Comparison of ENCODE assay signal across 7 mouse cellular contexts in genomic region chr1:134343567-134343966, GRCm38 (mm10). TPM values are rescaled to one million over a fixed set of nuclear protein-coding genes. Genes with fewer than 3 reads are reported as not detected.
DNase-seq lines count a peak whose midpoint lies in the region; ATAC-seq and TF ChIP-seq lines count a peak whose summit lies in the region.

No protein-coding gene starts in this region.

- H3K4me2 ChIP-seq in neural tube, embryonic 11.5 days (ENCODE audit: low read depth) = peak overlapping the region; percentile 81
- peak overlapping the region; percentile 80 for H3K4me2 ChIP-seq in embryonic facial prominence, embryonic 12.5 days (replicated peaks)
- peak overlapping the region; percentile 84 for H3K4me2 ChIP-seq in intestine, postnatal 0 days (replicated peaks; ENCODE audit: low read depth)
- peak overlapping the region; percentile 81 for H3K4me2 ChIP-seq in stomach, postnatal 0 days (replicated peaks; ENCODE audit: low read depth)

- TF ChIP-seq CTCF in intestine, postnatal 0 days (IDR thresholded peaks at IDR 0.05; ENCODE audit: low read depth) = no peak
- TF ChIP-seq CTCF in stomach, postnatal 0 days (IDR thresholded peaks at IDR 0.05; ENCODE audit: low read depth) = no peak

- peaks cover 5% of the 10 kb centered on the region; the same call in 1 of the 2 replicates for H3K36me3 ChIP-seq in neural tube, embryonic 11.5 days (ENCODE audit: control insufficient read depth, insufficient read depth, low read length)
- peaks cover 18% of the 10 kb centered on the region for H3K36me3 ChIP-seq in embryonic facial prominence, embryonic 12.5 days
- peaks cover 13% of the 10 kb centered on the region for H3K36me3 ChIP-seq in intestine, postnatal 0 days (ENCODE audit: control insufficient read depth, insufficient read depth)
- H3K36me3 ChIP-seq in stomach, postnatal 0 days (ENCODE audit: control insufficient read depth, insufficient read depth, low read length) = peaks cover 14% of the 10 kb centered on the region

- H3K4me1 ChIP-seq in neural tube, embryonic 11.5 days (ENCODE audit: control insufficient read depth, insufficient read depth, low read length) = peaks cover 3% of the 10 kb centered on the region; the same call in 1 of the 2 replicates
- H3K4me1 ChIP-seq in embryonic facial prominence, embryonic 12.5 days = no peaks in the 10 kb centered on the region; the same call in 1 of the 2 replicates
- H3K4me1 ChIP-seq in intestine, postnatal 0 days (replicated peaks; ENCODE audit: control insufficient read depth, insufficient read depth, low read length) = no peaks in the 10 kb centered on the region
- H3K4me1 ChIP-seq in stomach, postnatal 0 days (replicated peaks; ENCODE audit: control insufficient read depth, insufficient read depth) = no peaks in the 10 kb centered on the region

- no peaks in the 10 kb centered on the region for H3K27me3 ChIP-seq in neural tube, embryonic 11.5 days (ENCODE audit: control insufficient read depth, insufficient read depth, low read length)
- no peaks in the 10 kb centered on the region for H3K27me3 ChIP-seq in embryonic facial prominence, embryonic 12.5 days
- peaks cover 4% of the 10 kb centered on the region; the same call in 1 of the 2 replicates for H3K27me3 ChIP-seq in intestine, postnatal 0 days (replicated peaks; ENCODE audit: control insufficient read depth, insufficient read depth, low read length)
- H3K27me3 ChIP-seq in stomach, postnatal 0 days (ENCODE audit: control insufficient read depth, insufficient read depth, low read length) = no peaks in the 10 kb centered on the region

- no peak overlapping the region for H3K27ac ChIP-seq in neural tube, embryonic 11.5 days (ENCODE audit: low read depth, low read length)
- H3K27ac ChIP-seq in embryonic facial prominence, embryonic 12.5 days = no peak overlapping the region
- H3K27ac ChIP-seq in intestine, postnatal 0 days (ENCODE audit: low read depth, low read length) = no peak overlapping the region
- no peak overlapping the region for H3K27ac ChIP-seq in stomach, postnatal 0 days (replicated peaks)

- DNase-seq in neural tube, embryonic 11.5 days (ENCODE audit: low spot score) = no peak
- DNase-seq in neural tube, embryonic 10.5 days (ENCODE audit: extremely low spot score, low spot score) = no peak
- no peak for DNase-seq in stomach, postnatal 0 days (ENCODE audit: low spot score)
- no peak for DNase-seq in right cerebral cortex, postnatal 25 days
- no peak for DNase-seq in thymus, postnatal 36 days

- no peak overlapping the region for H3K9ac ChIP-seq in neural tube, embryonic 11.5 days (ENCODE audit: low read length)
- peak overlapping the region; percentile 51; the same call in 1 of the 2 replicates for H3K9ac ChIP-seq in embryonic facial prominence, embryonic 12.5 days
- H3K9ac ChIP-seq in intestine, postnatal 0 days (ENCODE audit: low read depth, low read length) = no peak overlapping the region
- no peak overlapping the region for H3K9ac ChIP-seq in stomach, postnatal 0 days (ENCODE audit: low read length)

- TF ChIP-seq EP300 in stomach, postnatal 0 days (optimal IDR thresholded peaks at IDR 0.05) = no peak

- no peaks in the 10 kb centered on the region for H3K9me3 ChIP-seq in neural tube, embryonic 11.5 days (ENCODE audit: control insufficient read depth, low read length)
- no peaks in the 10 kb centered on the region for H3K9me3 ChIP-seq in embryonic facial prominence, embryonic 12.5 days
- H3K9me3 ChIP-seq in intestine, postnatal 0 days (ENCODE audit: control insufficient read depth) = no peaks in the 10 kb centered on the region
- no peaks in the 10 kb centered on the region for H3K9me3 ChIP-seq in stomach, postnatal 0 days (ENCODE audit: control insufficient read depth, low read length)

- peak overlapping the region; percentile 39 for H3K4me3 ChIP-seq in neural tube, embryonic 11.5 days (ENCODE audit: low read depth, low read length)
- H3K4me3 ChIP-seq in embryonic facial prominence, embryonic 12.5 days = peak overlapping the region; percentile 53
- no peak overlapping the region for H3K4me3 ChIP-seq in intestine, postnatal 0 days (ENCODE audit: low read depth, low read length)
- H3K4me3 ChIP-seq in stomach, postnatal 0 days (ENCODE audit: low read depth, low read length) = peak overlapping the region; percentile 43

- ATAC-seq in neural tube, embryonic 11.5 days (ENCODE audit: insufficient read depth, low FRiP score, low TSS enrichment) = no peak
- ATAC-seq in embryonic facial prominence, embryonic 12.5 days (ENCODE audit: insufficient number of reproducible peaks, insufficient read depth, low FRiP score, low TSS enrichment) = no peak
- ATAC-seq in intestine, postnatal 0 days = no peak
- no peak for ATAC-seq in stomach, postnatal 0 days (ENCODE audit: low FRiP score, low TSS enrichment)

- WGBS in neural tube, embryonic 11.5 days = 3% methylated on average over 2 of the region's 2 CpGs
- 13% methylated on average over 2 of the region's 2 CpGs for WGBS in embryonic facial prominence, embryonic 12.5 days
- 28% methylated on average over 2 of the region's 2 CpGs for WGBS in intestine, postnatal 0 days
- WGBS in stomach, postnatal 0 days = 18% methylated on average over 2 of the region's 2 CpGs

RNA-seq across cellular contexts. Expression of gene Ppfia4, which starts 10.8 kb away (rescaled TPM):
- 3.9 and 4.6 TPM in 2 replicates for polyA plus RNA-seq in neural tube, embryonic 11.5 days (2014; fragmentation: Nextera tagmentation; extraction: Ambion mirVana)
- 7.0 TPM in 2 replicates for polyA plus RNA-seq in embryonic facial prominence, embryonic 12.5 days (2016; fragmentation: Nextera tagmentation; extraction: Ambion mirVana)
- polyA plus RNA-seq in intestine, postnatal 0 days (2015; fragmentation: Nextera tagmentation; extraction: Ambion mirVana) = 2.4 and 2.5 TPM in 2 replicates
- polyA plus RNA-seq in stomach, postnatal 0 days (2015; fragmentation: Nextera tagmentation; extraction: Ambion mirVana) = 2.8 TPM in 2 replicates

RNA-seq across cellular contexts. Expression of gene Tmem183a, which starts 18.2 kb away (rescaled TPM):
- 117 and 120 TPM in 2 replicates for polyA plus RNA-seq in neural tube, embryonic 11.5 days (2014; fragmentation: Nextera tagmentation; extraction: Ambion mirVana)
- polyA plus RNA-seq in embryonic facial prominence, embryonic 12.5 days (2016; fragmentation: Nextera tagmentation; extraction: Ambion mirVana) = 102 and 105 TPM in 2 replicates
- polyA plus RNA-seq in intestine, postnatal 0 days (2015; fragmentation: Nextera tagmentation; extraction: Ambion mirVana) = 59.8 and 60.6 TPM in 2 replicates
- polyA plus RNA-seq in stomach, postnatal 0 days (2015; fragmentation: Nextera tagmentation; extraction: Ambion mirVana) = 64.9 and 65.6 TPM in 2 replicates

RNA-seq across cellular contexts. Expression of gene 4933406M09Rik, which starts 42.2 kb away (rescaled TPM):
- polyA plus RNA-seq in neural tube, embryonic 11.5 days (2014; fragmentation: Nextera tagmentation; extraction: Ambion mirVana) = not detected in 2 replicates
- not detected in 2 replicates for polyA plus RNA-seq in embryonic facial prominence, embryonic 12.5 days (2016; fragmentation: Nextera tagmentation; extraction: Ambion mirVana)
- polyA plus RNA-seq in intestine, postnatal 0 days (2015; fragmentation: Nextera tagmentation; extraction: Ambion mirVana) = not detected in 2 replicates
- polyA plus RNA-seq in stomach, postnatal 0 days (2015; fragmentation: Nextera tagmentation; extraction: Ambion mirVana) = not detected in 2 replicates

RNA-seq across cellular contexts. Expression of gene Myog, which starts 53.8 kb away (rescaled TPM):
- polyA plus RNA-seq in neural tube, embryonic 11.5 days (2014; fragmentation: Nextera tagmentation; extraction: Ambion mirVana) = 48.2 and 60.2 TPM in 2 replicates
- polyA plus RNA-seq in embryonic facial prominence, embryonic 12.5 days (2016; fragmentation: Nextera tagmentation; extraction: Ambion mirVana) = 62.9 and 76.2 TPM in 2 replicates
- polyA plus RNA-seq in intestine, postnatal 0 days (2015; fragmentation: Nextera tagmentation; extraction: Ambion mirVana) = 0.08 TPM in 1 of 2 replicates, not detected in the other
- polyA plus RNA-seq in stomach, postnatal 0 days (2015; fragmentation: Nextera tagmentation; extraction: Ambion mirVana) = 2.7 and 5.0 TPM in 2 replicates
